Mouse (Mus musculus): ENCODE results near the gene Nop9. TPM values are rescaled to one million over a fixed set of nuclear protein-coding genes. Genes with fewer than 3 reads are reported as not detected.

Nop9 gene
- polyA plus RNA-seq, 1 experiment from 2014 or later: 34.3 TPM

DNA sequence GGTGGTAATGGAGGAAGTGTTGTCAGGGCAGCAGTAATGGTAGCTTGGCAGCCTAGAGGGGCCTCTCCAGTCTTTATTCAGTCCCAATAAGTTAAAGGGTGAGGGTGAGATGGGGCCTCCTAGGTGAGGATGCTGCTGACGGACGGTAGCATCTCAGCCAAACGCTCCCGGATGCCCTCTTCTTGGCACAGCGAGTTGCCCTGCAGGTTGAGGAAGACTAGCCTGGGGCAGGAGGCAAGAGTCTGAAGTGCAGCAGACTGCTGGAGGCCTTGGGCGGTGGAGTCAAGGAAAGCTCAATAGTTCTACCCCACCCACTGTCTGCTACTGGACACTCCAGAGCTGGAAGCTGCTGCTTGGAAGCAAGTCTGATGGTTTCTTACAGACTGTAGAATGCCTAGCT, 29.2 kb upstream of the Nop9 start:
- Histone ChIP-seq H3K9ac (no peak overlapping the region), H3K27ac (peak overlapping the region; percentile 63), H3K4me2 (no peak overlapping the region), H3K4me3 (replicated peaks) (no peak overlapping the region), H3K9me3 (no peaks in the 10 kb centered on the region), H3K4me1 (peaks cover 14% of the 10 kb centered on the region; the same call in 1 of the 2 replicates), H3K27me3 (replicated peaks) (no peaks in the 10 kb centered on the region), H3K36me3 (peaks cover 24% of the 10 kb centered on the region)
- WGBS: 87% methylated on average over 6 of the region's 6 CpGs
- ATAC-seq (ENCODE audit: insufficient read depth, low FRiP score, low read depth): no peak

DNA sequence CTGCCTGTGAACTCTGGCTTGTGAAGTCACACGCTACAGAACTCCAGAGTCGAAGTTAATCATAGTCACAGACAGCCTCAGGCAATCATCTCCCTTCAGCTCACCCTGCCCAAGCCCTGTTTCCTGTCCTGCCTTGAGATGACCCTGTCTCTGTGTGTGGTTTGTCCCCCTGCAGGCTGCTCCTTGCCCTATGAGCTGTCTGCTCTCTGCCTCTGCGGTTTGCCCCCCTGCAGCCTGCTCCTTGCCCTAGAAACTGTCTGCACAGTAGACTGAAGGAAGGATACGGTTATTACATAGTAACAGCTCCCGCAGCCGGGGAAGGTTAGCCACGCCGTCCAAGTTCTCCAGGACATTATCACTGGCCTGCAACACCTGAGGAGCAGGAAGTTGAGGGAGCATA, 28.6 kb upstream of the Nop9 start:
- ATAC-seq (ENCODE audit: insufficient read depth, low FRiP score, low read depth): no peak
- Histone ChIP-seq H3K36me3 (peaks cover 24% of the 10 kb centered on the region), H3K27ac (no peak overlapping the region), H3K4me1 (peaks cover 17% of the 10 kb centered on the region; the same call in 1 of the 2 replicates), H3K9ac (no peak overlapping the region), H3K9me3 (no peaks in the 10 kb centered on the region), H3K4me3 (replicated peaks) (no peak overlapping the region), H3K27me3 (replicated peaks) (no peaks in the 10 kb centered on the region), H3K4me2 (no peak overlapping the region)
- WGBS: 79% methylated on average over 8 of the region's 8 CpGs

DNA sequence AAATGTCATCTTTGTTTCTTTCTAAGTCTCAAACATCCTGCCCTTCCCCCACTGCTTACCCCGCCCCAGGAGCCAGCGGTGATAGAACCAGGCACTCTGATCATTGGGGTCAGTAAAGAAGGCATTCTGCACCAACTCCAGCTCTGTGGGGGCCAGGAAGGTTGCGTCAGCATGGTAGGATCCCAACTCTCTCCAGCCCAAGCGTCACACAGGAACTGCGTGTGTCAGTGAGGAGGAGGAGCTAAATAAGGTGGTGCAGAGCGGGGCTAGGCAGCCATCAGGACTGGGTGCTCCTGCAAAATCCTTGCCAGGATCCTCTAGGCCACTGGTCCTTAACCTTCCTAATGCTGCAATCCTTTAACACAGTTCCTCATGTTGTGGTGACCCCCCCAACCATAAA, 25.8 kb upstream of the Nop9 start:
- Histone ChIP-seq H3K4me2 (no peak overlapping the region), H3K4me1 (peaks cover 10% of the 10 kb centered on the region; the same call in 1 of the 2 replicates), H3K9me3 (no peaks in the 10 kb centered on the region), H3K4me3 (replicated peaks) (no peak overlapping the region), H3K36me3 (peaks cover 24% of the 10 kb centered on the region), H3K9ac (no peak overlapping the region), H3K27me3 (replicated peaks) (no peaks in the 10 kb centered on the region), H3K27ac (no peak overlapping the region)
- 85% methylated on average over 6 of the region's 6 CpGs for WGBS
- ATAC-seq (ENCODE audit: insufficient read depth, low FRiP score, low read depth): no peak

DNA sequence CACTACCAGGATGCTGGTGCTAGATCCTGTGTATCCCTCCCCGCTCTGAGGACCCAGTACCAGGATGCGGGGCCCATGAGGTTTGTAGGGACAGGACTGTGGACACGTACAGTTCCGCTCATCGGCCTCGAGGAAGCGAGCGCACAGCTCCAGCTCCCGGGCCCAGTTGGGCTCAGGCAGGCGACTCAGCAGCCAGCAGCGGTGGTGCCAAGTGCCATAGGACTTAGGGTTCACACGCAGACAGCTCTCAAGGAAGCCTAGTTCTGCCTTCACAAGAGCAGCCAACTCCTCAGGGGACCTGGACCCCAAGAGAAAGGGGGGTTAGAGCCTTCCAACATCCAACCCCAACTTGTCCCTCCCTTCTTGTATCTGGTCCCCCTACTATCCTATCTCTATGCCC, 24.8 kb upstream of the Nop9 start:
- Histone ChIP-seq H3K4me1 (peaks cover 10% of the 10 kb centered on the region; the same call in 1 of the 2 replicates), H3K27me3 (replicated peaks) (no peaks in the 10 kb centered on the region), H3K9me3 (no peaks in the 10 kb centered on the region), H3K4me2 (peak overlapping the region; percentile 87), H3K36me3 (peaks cover 24% of the 10 kb centered on the region), H3K4me3 (replicated peaks) (peak overlapping the region; percentile 81; the same call in 1 of the 2 replicates), H3K27ac (no peak overlapping the region; the same call in 1 of the 2 replicates), H3K9ac (no peak overlapping the region)
- 92% methylated on average over 12 of the region's 12 CpGs for WGBS
- no peak for ATAC-seq (ENCODE audit: insufficient read depth, low FRiP score, low read depth)

DNA sequence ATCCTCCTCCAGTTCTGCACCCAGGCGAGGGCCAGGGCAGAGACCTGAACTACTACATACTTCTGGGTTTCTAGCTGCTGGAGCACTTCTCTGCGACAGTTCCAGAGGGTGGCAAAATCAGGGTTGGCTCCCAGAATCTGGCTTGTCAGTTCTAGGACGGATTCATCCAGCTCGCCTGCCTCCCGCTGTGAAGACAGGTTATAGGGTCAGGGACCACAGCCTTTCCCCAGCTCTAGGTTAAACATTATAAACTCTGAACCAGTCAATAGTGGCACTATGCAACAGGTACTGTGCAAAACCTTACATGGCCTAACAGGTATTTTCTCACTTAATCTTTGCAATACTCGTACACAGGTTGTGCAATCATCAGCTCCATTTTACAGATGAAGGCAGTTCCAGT, 24.4 kb upstream of the Nop9 start:
- Histone ChIP-seq H3K4me1 (peaks cover 10% of the 10 kb centered on the region; the same call in 1 of the 2 replicates), H3K27ac (peak overlapping the region; percentile 88; the same call in 1 of the 2 replicates), H3K27me3 (replicated peaks) (no peaks in the 10 kb centered on the region), H3K9ac (no peak overlapping the region; the same call in 1 of the 2 replicates), H3K36me3 (peaks cover 24% of the 10 kb centered on the region), H3K4me3 (replicated peaks) (peak overlapping the region; percentile 81), H3K4me2 (peak overlapping the region; percentile 87), H3K9me3 (no peaks in the 10 kb centered on the region)
- no peak for ATAC-seq (ENCODE audit: insufficient read depth, low FRiP score, low read depth)
- WGBS: 75% methylated on average over 6 of the region's 6 CpGs

DNA sequence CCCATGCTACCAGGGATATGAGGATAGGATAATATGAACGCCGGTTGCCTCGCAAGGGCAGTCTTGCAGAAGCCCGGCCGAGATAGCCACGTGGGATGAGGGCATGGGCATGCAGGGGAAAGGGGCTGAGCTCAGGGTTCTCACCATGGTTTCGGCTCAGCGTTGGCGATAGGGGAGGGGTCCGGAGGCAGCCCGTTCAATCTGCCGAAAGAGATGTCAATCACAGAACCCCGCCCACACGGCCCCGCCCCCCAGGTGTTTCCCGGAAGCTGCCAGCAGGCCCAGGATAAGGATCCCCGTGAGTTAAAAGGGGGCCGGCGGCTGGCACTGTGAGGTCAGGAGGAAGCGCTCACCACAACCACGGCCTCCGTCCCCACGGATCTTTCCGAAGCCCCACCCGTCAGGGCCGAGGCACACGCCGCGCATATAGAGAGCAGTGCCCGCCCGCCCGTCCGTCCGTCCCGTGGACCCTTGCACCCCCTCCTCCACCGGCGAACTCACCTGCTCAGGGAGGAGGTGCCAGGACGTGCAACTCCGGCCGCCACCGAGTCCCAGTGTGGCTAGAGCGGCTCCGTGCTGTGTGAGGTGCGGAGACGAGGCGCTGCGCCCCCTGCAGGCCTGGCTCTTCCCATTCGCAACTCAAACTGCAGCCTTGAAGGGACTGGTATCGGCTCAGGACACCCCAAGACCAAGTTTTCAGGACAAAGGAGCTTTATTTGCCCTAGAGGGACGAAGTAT, 23.6 kb upstream of the Nop9 start, which contains the start of gene Rabggta:
Gene Rabggta, minus strand, starts transcription at position 564 of the 738 bp plus-strand sequence.
- Histone ChIP-seq H3K4me1 (peaks cover 10% of the 10 kb centered on the region; the same call in 1 of the 2 replicates), H3K36me3 (peaks cover 19% of the 10 kb centered on the region), H3K9me3 (no peaks in the 10 kb centered on the region), H3K4me2 (peak within 1 kb of the TSS; percentile 87), H3K9ac (peak within 1 kb of the TSS; percentile 75), H3K4me3 (replicated peaks) (peak within 1 kb of the TSS; percentile 81), H3K27me3 (replicated peaks) (no peaks in the 10 kb centered on the region), H3K27ac (peak within 1 kb of the TSS; percentile 88)
- peak; percentile 95 for ATAC-seq (ENCODE audit: insufficient read depth, low FRiP score, low read depth)
- WGBS: under 1% methylated on average over 50 of the region's 50 CpGs

DNA sequence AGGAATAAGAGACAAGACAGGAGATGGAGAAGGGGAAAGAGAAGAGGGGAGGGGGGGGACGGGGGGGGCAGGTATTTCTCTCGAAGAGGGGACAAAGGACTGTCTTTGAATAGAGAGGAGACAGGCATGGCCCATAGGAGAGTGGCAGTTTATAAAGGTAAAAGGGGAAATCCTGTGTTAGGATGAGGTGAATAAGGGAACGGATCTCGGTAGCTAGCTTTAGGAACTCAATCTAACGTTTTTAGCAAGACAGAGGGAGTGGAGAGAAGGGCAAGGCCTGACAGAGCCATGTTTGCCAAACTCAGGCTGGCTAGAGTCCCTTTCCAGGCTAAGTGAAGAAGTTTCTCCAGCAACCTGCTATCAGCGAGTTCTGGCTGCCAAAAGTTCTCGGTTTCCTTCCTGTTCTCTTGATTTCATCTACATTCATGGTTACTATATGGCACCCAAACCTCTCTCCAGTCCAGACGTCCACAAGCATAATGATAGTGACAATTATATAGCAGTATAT, 23.0 kb upstream of the Nop9 start:
- Histone ChIP-seq H3K9me3 (no peaks in the 10 kb centered on the region), H3K36me3 (peaks cover 16% of the 10 kb centered on the region), H3K4me2 (peak overlapping the region; percentile 87), H3K27me3 (replicated peaks) (no peaks in the 10 kb centered on the region), H3K27ac (no peak overlapping the region), H3K4me1 (peaks cover 10% of the 10 kb centered on the region; the same call in 1 of the 2 replicates), H3K4me3 (replicated peaks) (peak overlapping the region; percentile 81), H3K9ac (no peak overlapping the region)
- 49% methylated on average over 8 of the region's 8 CpGs for WGBS
- no peak for ATAC-seq (ENCODE audit: insufficient read depth, low FRiP score, low read depth)

DNA sequence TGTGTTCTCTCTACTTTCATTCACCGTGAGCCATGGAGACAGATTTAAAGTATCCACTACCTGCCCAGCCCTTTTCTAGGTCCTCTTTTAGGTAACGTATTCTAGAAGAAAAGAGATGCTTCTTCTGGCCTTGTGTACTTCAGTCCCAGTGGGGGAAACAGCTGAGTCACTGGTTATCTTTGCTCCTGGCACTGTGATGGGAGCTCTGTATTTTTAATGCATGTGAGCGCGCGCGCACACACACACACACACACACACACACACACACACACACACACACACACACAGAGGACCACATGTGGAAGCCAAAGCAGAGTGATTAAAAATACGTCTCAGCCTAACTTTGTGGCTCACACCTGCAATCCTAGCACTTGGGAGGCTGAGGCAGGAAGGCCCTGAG, 22.1 kb upstream of the Nop9 start:
- Histone ChIP-seq H3K4me2 (no peak overlapping the region), H3K9me3 (no peaks in the 10 kb centered on the region), H3K9ac (no peak overlapping the region), H3K36me3 (peaks cover 11% of the 10 kb centered on the region; the same call in 1 of the 2 replicates), H3K27ac (no peak overlapping the region), H3K4me3 (replicated peaks) (no peak overlapping the region), H3K4me1 (peaks cover 10% of the 10 kb centered on the region; the same call in 1 of the 2 replicates), H3K27me3 (replicated peaks) (no peaks in the 10 kb centered on the region)
- no peak for ATAC-seq (ENCODE audit: insufficient read depth, low FRiP score, low read depth)
- 85% methylated on average over 7 of the region's 7 CpGs for WGBS

DNA sequence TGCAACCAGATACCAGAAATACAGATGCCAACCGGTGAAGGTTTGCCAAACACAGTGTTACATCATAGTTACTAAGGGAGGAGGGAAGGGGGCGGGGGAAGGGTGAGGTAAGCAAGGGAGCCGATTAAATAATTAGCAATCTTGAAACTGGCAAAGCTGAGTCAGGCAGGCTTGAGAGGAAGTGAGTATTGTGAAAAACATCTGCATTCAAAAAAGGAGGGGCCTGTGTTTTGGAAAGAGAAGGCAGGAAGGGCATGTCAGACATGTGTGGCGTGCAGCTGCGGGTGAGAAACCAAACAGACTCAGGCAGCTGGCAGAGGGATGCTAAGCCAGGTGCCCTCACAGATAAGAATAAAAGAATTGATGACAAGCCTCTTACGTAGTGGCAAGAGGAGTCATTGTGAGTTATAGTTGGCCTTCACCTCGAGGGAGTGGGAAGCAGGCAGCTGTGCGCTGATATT, 21.1 kb upstream of the Nop9 start:
- H3K4me1 ChIP-seq: peaks cover 10% of the 10 kb centered on the region; the same call in 1 of the 2 replicates
- 0 out of 2 replicates have a peak, but pooled peaks cover 4% of the 10 kb centered on the region for H3K36me3 ChIP-seq
- 40% methylated on average over 8 of the region's 8 CpGs for WGBS
- no peak overlapping the region for H3K4me2 ChIP-seq
- no peak overlapping the region for H3K9ac ChIP-seq
- ATAC-seq (ENCODE audit: insufficient read depth, low FRiP score, low read depth): no peak
- H3K27me3 ChIP-seq (replicated peaks): no peaks in the 10 kb centered on the region
- no peaks in the 10 kb centered on the region for H3K9me3 ChIP-seq
- H3K4me3 ChIP-seq (replicated peaks): no peak overlapping the region
- no peak overlapping the region for H3K27ac ChIP-seq

DNA sequence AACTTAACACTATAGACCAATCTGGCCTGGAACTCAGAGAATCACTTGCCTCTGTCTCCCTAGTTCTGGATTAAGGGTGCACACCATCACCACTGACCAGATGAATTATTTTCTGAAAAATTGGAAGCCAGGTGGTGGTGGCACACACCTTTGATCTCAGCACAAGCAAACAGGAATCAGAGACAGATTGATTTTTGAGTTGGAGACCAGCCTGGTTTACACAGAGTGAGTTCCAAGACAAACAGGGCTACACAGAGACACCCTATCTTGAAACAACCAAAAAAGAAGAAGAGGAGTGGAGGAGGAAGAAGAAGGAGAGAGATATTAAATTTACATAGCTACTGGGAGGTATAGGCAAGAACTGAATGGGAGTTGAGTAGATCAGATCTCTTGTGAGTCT, 19.2 kb upstream of the Nop9 start:
- Histone ChIP-seq H3K27me3 (replicated peaks) (no peaks in the 10 kb centered on the region), H3K4me3 (replicated peaks) (no peak overlapping the region), H3K9me3 (no peaks in the 10 kb centered on the region), H3K27ac (no peak overlapping the region), H3K36me3 (no peaks in the 10 kb centered on the region), H3K4me2 (no peak overlapping the region), H3K9ac (no peak overlapping the region), H3K4me1 (peaks cover 4% of the 10 kb centered on the region; the same call in 1 of the 2 replicates)
- no peak for ATAC-seq (ENCODE audit: insufficient read depth, low FRiP score, low read depth)

DNA sequence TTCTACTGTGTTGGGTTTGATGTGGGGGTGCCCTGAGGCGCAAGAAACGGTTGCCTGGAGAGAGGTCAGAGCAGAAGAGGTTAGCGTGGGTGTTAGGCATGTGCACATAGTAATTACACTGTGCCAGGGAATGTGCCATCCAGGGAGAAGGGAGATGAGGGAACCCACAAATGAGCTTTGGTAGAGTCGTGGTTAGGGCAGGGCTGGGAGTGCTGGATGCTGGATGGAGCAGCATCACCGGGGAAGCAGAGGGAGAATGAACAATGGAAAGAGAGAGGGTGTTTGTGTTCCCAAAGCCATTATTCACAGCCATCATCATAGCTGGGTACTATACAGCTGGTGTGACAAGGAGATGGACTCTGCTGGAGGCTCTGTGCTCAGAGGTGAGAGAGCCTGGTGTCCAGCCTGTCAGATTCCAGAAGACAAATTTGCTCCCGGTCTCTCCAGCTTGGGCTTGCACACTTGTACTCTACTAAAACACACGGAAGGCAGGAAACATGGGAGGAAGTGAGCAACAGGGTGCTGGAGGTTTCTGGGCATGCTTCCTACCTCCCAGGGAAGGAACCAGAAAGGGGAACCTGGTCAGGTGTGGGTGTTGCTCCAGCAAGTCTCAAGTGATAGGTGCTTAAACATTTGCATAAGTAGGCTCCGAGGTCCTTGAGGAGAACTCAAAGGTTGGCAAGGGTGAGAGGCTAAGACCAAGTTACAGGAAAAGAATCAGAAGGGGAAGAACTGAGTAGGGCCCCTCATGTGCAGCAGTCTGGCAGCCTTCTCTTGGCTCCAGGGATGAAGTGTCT, 17.4 kb upstream of the Nop9 start:
- ATAC-seq (ENCODE audit: insufficient read depth, low FRiP score, low read depth): no peak
- Histone ChIP-seq H3K4me3 (replicated peaks) (no peak overlapping the region), H3K4me1 (no peaks in the 10 kb centered on the region), H3K9me3 (no peaks in the 10 kb centered on the region), H3K9ac (no peak overlapping the region), H3K27me3 (replicated peaks) (no peaks in the 10 kb centered on the region), H3K36me3 (no peaks in the 10 kb centered on the region), H3K4me2 (no peak overlapping the region), H3K27ac (no peak overlapping the region)
- WGBS: 53% methylated on average over 8 of the region's 8 CpGs
